Mouse (Mus musculus): Measurements from ENCODE around the gene Slc4a7.

The Slc4a7 gene

GRCm38 (mm10) chr14:14701710-14702329 lies at the start of gene Slc4a7:
Gene Slc4a7, plus strand, starts transcription at chr14:14702279.
- no peak for DNase-seq

- no peak for DNase-seq
These were observed 31.5 kb upstream of the Slc4a7 start for GRCm38 (mm10) chr14:14670597-14670996.

- DNase-seq, result no peak
These were observed 20.5 kb upstream of the Slc4a7 start for GRCm38 (mm10) chr14:14681611-14682010.

GRCm38 (mm10) chr14:14684771-14685170 lies 17.3 kb upstream of the Slc4a7 start:
- no peak for DNase-seq

GRCm38 (mm10) chr14:14686101-14686551 lies 16.0 kb upstream of the Slc4a7 start:
- DNase-seq, result peak; percentile 6

GRCm38 (mm10) chr14:14687258-14687890 lies 14.7 kb upstream of the Slc4a7 start:
- DNase-seq, result no peak

GRCm38 (mm10) chr14:14702399-14703345 lies 593 bp downstream of the Slc4a7 start:
- peak; percentile 96 for DNase-seq

GRCm38 (mm10) chr14:14703346-14703871 lies 1.3 kb downstream of the Slc4a7 start:
- peak; percentile 54 for DNase-seq

- no peak for DNase-seq
These were observed 2.6 kb downstream of the Slc4a7 start for GRCm38 (mm10) chr14:14704651-14705050.

- DNase-seq, result no peak
These were observed 3.0 kb downstream of the Slc4a7 start for GRCm38 (mm10) chr14:14705126-14705525.

- DNase-seq, result no peak
These were observed 4.3 kb downstream of the Slc4a7 start for GRCm38 (mm10) chr14:14706381-14706780.

- no peak for DNase-seq
These were observed 5.0 kb downstream of the Slc4a7 start for GRCm38 (mm10) chr14:14707061-14707460.

- DNase-seq, result no peak
These were observed 6.9 kb downstream of the Slc4a7 start for GRCm38 (mm10) chr14:14709021-14709420.

- DNase-seq, result peak; percentile 16
These were observed 12.1 kb downstream of the Slc4a7 start for GRCm38 (mm10) chr14:14714130-14714529.

- DNase-seq, result no peak
These were observed 13.7 kb downstream of the Slc4a7 start for GRCm38 (mm10) chr14:14715794-14716193.

GRCm38 (mm10) chr14:14716843-14717242 lies 14.8 kb downstream of the Slc4a7 start:
- DNase-seq, result no peak

GRCm38 (mm10) chr14:14718556-14718955 lies 16.5 kb downstream of the Slc4a7 start:
- no peak for DNase-seq

- DNase-seq, result no peak
These were observed 79.1 kb downstream of the Slc4a7 start for GRCm38 (mm10) chr14:14781169-14781568.

- no peak for DNase-seq
These were observed 82.1 kb downstream of the Slc4a7 start for GRCm38 (mm10) chr14:14784223-14784622.

- no peak for DNase-seq
These were observed 84.9 kb downstream of the Slc4a7 start for GRCm38 (mm10) chr14:14786979-14787378.

GRCm38 (mm10) chr14:14789840-14790470 lies 87.9 kb downstream of the Slc4a7 start:
- no peak for DNase-seq

- no peak for DNase-seq
These were observed 97.8 kb downstream of the Slc4a7 start for GRCm38 (mm10) chr14:14799861-14800260.

GRCm38 (mm10) chr14:14800332-14800731 lies 98.3 kb downstream of the Slc4a7 start:
- no peak for DNase-seq

Data from lung, postnatal 14 days (tissue).